Mouse (Mus musculus): ENCODE measurements around the gene Ccr3. TPM values are rescaled to one million over a fixed set of nuclear protein-coding genes. Genes with fewer than 3 reads are reported as not detected.

The Ccr3 gene
- not detected for polyA plus RNA-seq (2014; fragmentation: Illumina TruSeq; extraction: RNeasy Lipid Tissue Mini Kit (QIAGEN cat#74804); ENCODE audit: low read depth, low replicate concordance)

GRCm38 (mm10) chr9:124021672-124022071 lies at the start of gene Ccr3:
Gene Ccr3 (plus strand): TSS chr9:124021972.

GRCm38 (mm10) chr9:123978308-123978707 lies 43.5 kb upstream of the Ccr3 start, which contains the start of gene Ccr1l1:
Gene Ccr1l1 (minus strand): TSS chr9:123978408.

Other genes starting within 250 kb of the Ccr3 start
- 2.0 TPM for gene Cxcr6, start 215.5 kb upstream of the Ccr3 start, polyA plus RNA-seq (2014; fragmentation: Illumina TruSeq; extraction: RNeasy Lipid Tissue Mini Kit (QIAGEN cat#74804); ENCODE audit: low read depth, low replicate concordance)
- gene Fyco1, start 170.1 kb upstream of the Ccr3 start, polyA plus RNA-seq (2014; fragmentation: Illumina TruSeq; extraction: RNeasy Lipid Tissue Mini Kit (QIAGEN cat#74804); ENCODE audit: low read depth, low replicate concordance): 19.8 TPM
- 0.57 TPM for gene Xcr1, start 159.9 kb upstream of the Ccr3 start, polyA plus RNA-seq (2014; fragmentation: Illumina TruSeq; extraction: RNeasy Lipid Tissue Mini Kit (QIAGEN cat#74804); ENCODE audit: low read depth, low replicate concordance)
- 2.3 TPM for gene Ccr1, start 53.3 kb upstream of the Ccr3 start, polyA plus RNA-seq (2014; fragmentation: Illumina TruSeq; extraction: RNeasy Lipid Tissue Mini Kit (QIAGEN cat#74804); ENCODE audit: low read depth, low replicate concordance)
- gene Ccr1l1, start 43.6 kb upstream of the Ccr3 start, polyA plus RNA-seq (2014; fragmentation: Illumina TruSeq; extraction: RNeasy Lipid Tissue Mini Kit (QIAGEN cat#74804); ENCODE audit: low read depth, low replicate concordance): not detected
- gene Ccr2, start 80.0 kb downstream of the Ccr3 start, polyA plus RNA-seq (2014; fragmentation: Illumina TruSeq; extraction: RNeasy Lipid Tissue Mini Kit (QIAGEN cat#74804); ENCODE audit: low read depth, low replicate concordance): 8.3 TPM
- gene Ccr5, start 99.6 kb downstream of the Ccr3 start, polyA plus RNA-seq (2014; fragmentation: Illumina TruSeq; extraction: RNeasy Lipid Tissue Mini Kit (QIAGEN cat#74804); ENCODE audit: low read depth, low replicate concordance): 1.5 TPM

Data from kidney, adult 10 weeks (tissue).